Mouse (Mus musculus): ENCODE data around the gene Ap1g2. TPM values are rescaled to one million over a fixed set of nuclear protein-coding genes. Genes with fewer than 3 reads are reported as not detected.

Gene Ap1g2
- 10 to 100 TPM; 24.5 to 29.3 (median 26.0) TPM for total RNA-seq (2022)

DNA sequence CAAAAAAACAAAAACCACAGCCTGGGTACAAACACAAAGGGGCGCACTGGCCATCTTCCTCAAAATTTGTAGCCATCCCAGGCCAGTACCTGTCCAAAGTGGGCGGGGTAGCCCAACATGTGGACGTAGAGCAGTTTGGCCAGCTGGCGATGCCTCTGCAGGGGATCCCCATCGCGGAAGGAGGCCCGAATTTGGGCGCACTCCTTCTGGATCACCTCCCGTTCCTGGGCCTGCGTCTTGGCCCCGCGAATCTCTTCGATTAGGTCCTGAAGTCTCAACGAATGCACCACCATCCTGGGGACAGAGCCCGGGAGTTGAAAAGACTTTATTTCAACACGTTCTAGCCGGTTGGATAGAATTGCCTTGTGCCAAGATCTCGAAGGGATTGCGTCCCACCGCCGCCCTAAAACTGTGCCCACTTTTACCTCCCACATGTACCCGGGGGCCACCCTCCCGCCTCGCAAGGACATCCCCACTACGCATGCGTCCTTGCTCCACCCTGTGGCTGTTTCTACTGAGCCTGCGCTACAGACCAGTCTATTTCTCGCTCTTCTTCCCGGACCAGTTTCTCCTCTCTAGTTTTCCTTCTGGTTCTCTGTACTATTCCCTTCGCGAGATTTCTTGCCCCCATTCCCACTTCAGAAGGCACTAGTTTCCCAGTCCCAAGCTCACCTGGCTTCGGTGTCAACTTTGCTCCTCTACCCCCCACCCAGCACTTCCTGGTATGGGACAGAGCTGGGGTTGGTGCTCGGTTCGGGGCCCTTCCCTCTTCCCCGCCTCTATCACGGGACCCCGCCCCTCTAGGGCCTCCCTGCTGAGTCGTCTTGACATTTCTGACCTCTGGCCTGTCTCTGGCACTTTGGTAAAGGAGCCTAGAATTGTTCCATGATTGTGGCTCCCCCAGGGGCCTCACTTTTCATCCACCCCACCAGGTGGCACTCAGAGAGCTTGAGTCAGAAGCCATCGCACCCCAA is at the start of gene Ap1g2:
Gene Ap1g2 (minus strand): TSS at position 758 of the 974 bp plus-strand sequence.
- DNase-seq: peak; percentile 86

DNA sequence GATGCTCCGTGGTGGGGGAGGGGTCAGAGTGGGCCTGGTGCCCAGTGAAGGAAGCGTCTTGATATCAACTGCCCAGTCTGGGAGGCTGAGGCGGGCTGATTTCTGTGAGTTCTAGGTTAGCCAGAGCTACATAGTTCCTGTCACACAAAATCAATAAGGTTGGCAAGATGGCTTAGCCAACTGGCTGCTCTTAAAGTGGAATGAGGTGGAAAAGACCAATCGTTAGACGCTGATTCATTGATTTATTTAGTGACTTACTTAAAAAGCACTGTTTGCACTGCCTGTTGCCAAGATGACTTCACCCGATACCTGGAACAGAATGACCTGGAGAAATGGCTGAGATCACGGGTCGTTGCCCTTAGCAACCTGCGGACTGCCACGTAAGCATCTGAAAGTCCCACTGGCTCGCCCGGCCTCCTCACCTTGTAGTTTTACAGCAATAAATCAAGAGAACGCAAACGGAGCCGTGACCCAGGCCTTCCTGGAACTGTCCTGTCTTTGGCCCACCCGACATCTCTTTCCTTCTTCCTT is 46.6 kb upstream of the Ap1g2 start:
- DNase-seq: no peak

DNA sequence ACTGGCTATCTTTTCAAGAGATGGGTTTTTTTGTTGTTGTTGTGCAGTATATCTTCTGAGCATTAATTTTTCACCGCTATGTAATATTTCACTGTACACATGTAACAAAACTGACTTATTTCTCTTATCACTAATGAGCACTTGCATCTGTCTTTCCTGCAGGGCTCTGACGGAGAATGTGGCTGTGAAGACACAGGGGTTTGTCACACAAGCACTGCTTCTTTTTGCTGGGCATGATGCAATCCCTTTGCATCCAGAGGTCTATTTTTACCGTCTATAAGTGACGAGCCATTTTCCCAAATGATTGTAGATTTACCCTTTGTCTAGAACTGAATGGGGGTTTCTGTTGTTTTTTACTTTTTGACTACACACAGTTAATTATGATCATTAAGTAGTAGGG is 45.8 kb upstream of the Ap1g2 start:
- DNase-seq: no peak

DNA sequence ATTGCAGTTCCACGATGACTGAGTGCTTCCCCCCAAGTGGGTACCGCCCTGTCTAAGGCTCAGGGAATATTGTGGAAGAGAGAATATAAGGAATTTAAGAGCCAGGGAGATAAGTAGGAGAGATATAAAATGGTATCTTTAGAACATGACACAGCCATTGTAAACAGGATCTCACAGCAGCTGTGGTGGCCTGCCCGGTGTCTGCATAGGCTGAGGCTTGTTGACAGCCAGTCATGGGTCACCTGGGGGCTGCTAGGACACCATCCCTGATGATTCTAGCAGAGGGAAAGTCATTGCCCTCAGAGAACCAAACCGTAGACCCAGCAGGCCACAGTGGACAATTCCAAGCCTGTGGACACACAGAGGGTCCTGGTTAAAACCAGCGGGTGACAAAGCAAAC is 44.6 kb upstream of the Ap1g2 start:
- no peak for DNase-seq

DNA sequence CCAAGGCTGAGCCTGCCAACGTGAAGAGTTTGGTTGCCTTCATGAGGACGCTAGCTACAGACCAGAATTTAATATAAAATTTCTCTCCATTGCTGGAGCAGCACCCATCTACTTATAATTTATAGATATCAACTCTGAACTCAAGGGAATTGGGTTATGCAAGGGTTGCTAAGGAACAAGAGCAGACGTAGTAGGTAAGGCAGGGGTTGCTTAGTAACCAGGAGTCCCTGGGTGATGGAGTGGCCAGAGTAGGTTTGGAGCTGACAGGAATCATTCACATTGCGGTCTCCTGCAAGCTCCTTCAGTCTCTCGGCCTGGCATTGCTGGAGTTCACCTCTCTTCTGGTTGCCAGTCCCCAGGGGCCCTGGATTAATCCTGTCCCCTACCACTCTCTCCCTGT is 42.6 kb upstream of the Ap1g2 start:
- DNase-seq: no peak

DNA sequence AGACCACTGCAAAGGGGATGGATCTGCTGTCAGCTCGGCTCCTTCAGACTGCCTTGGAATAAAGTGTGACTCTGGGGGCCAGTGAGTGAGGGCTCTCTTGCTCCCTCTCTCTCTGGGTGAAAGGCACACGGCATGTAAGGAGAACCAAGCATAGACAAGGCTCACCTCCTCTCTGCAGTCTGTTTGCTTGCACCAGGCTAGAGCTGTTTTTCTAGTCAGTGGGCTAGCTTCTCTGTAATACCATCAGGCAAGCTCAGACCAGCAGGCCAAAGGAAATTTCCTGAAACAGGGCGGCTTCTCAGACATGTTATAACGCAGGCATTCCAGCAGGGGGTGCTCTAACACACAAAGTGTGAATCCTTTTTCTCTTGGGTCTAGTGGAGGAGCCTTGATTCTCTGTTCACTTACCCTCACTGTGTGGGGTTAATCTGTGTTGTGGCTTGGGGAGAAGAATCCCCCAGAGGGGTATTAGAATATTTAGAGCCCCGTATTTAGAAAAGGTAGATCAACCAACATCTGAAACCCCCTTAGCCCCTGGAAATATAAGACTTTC is 42.0 kb upstream of the Ap1g2 start:
- DNase-seq: peak; percentile 37

DNA sequence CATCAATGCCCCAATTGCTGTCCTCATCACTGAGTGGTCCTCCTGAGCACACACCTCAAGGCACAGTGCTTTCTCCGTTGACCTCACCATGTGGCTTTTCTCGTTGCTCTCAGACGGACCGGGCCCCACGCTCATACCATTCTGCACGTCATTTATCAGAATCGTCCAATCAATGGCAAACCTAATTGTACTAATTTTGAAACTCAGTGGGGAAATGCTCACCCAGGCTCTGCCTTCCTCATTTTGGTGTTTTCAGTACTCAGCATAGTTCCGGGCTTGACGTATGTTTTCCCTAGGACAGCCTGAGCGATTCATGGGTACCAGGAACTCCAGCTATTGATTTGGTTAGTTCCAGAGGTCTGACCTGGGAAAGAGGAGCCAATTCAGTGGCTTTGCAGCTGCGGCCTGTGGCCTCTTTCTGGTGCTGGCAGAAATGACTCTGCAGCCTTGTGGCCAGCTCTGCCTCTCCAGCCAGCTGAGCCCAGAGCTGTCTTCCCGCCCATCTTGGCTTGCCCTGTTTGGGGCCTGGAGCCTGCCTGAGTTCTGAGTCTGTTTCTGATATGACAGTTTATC is 40.5 kb upstream of the Ap1g2 start:
- no peak for DNase-seq

DNA sequence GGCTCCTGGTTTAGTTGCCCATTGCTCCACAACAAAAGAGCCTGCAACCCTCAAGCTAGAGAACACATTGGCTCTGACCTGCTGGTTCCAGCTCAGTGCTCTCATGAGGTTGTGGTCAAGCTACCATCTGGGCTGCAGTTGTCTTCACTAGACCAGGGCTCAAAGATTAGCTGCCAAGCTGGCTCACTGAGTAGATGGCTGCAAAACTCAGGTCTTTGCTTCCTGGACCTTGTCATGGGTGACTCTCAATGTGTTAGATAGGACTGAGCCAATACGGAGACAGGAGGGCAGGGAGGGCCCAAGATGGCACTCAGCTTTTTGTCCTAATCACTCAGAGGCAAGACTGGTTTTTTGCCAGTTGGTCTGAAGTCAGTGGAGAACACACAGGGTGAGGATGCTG is 39.9 kb upstream of the Ap1g2 start:
- no peak for DNase-seq

DNA sequence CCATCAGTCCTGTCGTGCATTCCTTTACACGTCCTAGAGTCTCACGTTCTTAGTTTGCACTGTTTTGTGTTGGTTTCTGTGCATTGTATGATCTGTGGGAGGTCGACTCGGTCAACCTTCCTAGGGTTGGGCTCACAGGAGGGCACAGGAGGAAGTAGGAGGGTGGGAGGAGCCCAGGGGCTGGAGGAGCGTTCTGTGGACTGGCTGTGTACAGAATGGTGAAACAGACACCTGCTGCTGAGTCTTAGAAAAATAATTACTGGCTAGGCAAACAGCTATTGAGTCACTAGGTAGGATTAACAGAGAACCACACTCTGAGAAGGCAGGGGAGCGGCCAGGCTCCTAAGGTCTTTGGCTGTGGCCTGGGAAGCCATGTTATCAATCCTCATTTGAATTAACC is 32.9 kb upstream of the Ap1g2 start:
- DNase-seq: no peak

DNA sequence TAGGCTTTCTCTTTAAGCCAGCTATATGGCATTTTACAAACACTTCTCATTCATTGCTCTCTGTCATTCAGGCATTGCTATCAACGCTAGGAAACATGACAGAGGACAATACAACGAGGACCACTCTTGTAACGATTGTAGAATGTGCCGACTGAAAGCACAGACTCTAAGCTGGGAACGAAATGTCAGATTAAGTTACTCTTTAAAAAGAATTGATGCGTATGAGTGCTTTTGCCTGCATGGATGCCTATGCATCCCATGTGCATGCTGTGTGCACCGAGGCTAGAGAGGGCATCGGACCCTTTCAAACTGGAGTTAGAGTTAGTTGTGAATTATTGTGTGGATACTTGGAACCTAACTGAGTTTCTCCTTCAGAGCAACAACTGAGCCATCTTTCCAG is 29.3 kb upstream of the Ap1g2 start:
- no peak for DNase-seq

DNA sequence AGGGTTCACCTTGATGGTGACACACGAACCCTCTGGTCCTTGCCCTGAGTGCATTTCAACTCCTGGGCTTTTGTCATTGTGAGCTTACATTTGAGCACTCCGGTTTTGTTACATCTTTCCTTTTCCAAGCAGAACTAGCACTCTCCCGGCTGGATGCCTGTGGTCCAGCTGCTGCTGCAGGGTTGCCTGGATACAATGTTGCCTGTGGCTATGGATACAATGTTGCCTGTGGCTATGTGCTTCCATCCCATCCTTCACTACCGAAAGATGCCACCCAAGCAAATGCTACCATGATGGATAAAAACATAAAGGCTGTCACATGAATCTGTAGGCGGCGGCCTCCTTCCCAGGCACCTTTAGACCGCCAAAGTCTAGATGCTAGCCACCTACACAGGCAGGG is 20.1 kb upstream of the Ap1g2 start:
- DNase-seq: no peak

DNA sequence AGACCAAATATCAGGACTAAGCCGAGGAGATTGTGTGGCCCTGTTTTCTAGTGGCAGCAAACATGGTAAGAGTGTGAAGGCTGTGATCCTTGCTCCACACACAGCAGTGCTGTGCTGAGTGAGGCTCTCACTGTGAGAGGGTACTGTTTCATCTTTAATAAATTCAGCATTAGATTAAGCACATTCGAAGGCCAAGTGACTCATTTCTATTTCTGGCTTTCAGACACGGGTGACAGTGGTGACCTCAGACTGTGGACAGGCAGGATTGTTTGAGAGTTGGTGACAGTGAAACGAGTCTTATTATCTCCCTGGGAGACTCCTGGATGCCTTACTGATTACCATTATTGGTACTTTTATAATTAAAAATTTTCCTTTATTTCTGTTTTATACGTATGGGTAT is 19.3 kb upstream of the Ap1g2 start:
- no peak for DNase-seq

DNA sequence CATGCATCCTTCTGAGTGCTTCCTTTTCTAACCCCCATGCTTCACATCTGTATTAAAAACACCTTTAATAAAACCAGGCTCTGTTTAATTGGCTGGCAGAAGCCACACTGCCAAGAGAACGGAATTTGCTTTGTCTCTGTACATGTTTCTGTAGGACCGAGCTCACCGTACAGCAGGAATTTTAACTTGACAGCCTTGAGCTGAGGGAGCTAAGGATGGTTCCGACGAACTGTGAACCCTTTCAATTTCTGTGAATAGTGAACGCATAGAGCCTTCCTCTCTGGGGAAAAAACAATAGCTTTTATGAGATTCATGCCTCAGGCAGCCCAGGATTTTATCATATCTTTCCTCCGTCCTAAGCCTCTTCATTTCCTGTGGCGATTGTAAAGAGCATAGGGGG is 16.0 kb upstream of the Ap1g2 start:
- no peak for DNase-seq

DNA sequence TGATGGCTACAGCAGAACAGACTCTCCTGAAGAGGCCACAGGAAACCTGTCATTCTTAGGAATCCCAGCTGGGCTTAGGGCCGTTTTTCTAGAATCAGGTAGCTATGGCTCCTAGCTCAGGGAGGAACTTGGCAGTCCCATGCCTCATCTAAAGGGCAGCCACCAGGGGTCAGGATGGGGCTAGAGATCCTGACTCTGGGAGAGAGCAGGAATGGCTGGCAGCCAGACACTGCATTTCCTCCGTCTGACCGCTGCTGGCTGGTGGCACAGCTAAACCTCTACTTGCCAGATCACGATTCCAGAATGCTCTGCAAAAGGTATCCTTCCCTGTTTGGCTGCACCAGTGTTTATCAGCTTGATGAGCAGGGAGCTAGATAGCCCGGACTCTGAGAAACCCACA is 15.6 kb upstream of the Ap1g2 start:
- peak; percentile 72 for DNase-seq

DNA sequence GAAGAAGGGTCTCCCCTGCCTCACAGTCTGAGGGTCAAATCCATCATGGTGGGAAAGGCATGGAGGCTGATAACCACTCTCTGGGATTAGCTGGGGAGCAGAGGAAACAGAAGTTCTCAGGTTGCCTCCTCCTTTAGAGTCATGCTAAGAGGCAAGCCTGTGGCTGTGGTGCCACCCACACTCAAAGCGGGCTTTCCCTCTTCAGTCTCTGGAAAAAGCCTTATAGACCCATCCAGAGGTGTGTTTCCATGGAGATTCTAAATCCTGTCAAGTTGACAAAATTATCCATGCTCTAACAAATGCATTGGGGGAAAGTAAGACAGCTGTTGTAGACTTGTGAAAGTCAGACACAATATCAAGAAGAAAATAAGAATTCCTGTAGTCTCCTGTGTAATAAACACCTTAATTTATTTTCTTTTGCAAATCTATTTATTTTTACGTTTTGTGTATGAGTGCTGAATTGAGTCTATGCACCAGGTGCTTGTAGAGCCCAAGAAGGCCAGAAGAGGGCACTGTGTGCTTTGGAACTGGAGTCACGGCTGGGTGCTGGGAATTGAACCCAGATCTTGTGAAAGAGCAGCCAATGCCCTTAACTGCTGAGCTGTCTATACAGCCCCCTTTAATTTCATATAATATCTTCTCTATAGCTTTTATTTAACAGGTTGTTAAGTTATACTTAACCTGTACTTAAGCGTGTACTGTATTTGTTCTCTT is 13.2 kb upstream of the Ap1g2 start:
- DNase-seq: no peak

DNA sequence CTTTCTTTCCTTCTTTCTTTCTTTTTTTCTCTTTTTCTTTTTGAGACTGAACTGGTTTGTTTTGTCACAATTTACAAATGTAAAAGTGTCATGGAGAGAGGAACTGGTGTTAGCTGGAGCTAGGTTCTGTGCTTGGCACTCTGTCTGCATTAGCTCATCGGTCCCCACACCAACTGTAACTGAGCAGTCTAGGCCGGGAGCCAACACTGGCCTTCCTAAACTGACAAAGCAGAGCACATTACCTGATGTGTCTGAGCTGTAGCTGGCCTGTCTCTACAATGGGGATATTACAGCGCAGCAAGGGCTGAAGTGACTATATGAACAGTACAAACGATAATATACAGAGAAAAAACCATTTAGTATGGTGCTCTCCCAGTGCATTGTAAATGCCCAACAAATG is 12.5 kb upstream of the Ap1g2 start:
- DNase-seq: no peak

DNA sequence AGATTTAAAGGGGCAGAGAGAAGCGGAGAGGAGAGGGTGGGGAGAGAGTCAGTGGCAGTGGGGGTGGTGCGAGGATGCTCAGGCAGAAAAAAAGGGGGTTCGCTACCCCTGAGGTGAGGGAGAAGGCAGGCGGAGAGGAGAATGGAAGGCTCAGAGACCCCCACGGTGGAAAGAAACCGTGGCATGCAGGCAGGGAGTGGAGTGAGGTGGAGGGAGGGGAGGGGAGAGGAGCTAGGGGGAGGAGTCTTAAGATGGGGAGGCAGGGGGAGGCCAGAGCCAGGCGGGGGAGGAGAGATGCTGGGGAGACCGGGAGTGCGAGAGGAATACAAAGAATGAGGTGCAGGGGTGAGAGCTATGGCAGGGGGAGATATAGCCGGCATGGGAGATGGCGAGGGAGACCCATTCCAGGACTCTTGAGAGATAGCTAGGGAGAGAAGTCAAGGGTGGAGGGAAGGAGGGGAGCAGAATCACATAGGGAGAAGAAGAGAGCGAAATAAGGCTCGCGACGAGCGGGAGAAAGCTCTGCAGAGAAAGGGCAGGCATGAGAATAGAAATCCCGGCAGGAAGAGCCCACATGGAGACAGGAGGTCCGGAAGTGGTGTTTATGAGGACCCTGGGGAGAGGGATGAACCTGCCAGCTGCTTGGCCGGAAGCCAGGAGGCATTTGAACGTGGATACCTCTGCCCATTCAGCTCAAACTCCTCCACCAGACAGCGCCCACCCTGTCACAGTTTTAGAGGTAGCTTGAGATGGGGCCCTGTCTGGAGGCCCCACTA is 10.2 kb upstream of the Ap1g2 start, which contains the start of gene Jph4:
Gene Jph4 (minus strand): TSS at position 511 of the 776 bp plus-strand sequence.
- no peak for DNase-seq

DNA sequence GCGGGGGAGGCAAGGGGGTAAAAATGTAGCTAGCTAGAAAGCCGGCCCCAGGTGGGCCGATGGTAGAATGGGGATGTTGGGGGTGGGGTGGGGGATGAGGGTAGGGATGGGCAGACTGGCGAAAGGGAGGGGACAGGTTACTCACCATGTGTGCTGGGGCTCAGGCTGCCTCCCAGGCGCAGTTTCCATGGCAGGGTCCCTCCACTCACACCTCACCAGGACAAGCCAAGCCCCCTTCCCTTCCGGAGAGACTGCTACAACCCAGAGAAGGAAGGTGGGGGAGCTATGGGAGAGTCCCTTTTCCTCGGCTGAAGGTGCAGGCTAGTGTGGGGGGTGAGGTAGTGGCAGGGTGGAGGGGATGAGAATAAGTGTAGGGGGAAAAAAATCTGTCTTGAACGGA is 9.5 kb upstream of the Ap1g2 start:
- no peak for DNase-seq

DNA sequence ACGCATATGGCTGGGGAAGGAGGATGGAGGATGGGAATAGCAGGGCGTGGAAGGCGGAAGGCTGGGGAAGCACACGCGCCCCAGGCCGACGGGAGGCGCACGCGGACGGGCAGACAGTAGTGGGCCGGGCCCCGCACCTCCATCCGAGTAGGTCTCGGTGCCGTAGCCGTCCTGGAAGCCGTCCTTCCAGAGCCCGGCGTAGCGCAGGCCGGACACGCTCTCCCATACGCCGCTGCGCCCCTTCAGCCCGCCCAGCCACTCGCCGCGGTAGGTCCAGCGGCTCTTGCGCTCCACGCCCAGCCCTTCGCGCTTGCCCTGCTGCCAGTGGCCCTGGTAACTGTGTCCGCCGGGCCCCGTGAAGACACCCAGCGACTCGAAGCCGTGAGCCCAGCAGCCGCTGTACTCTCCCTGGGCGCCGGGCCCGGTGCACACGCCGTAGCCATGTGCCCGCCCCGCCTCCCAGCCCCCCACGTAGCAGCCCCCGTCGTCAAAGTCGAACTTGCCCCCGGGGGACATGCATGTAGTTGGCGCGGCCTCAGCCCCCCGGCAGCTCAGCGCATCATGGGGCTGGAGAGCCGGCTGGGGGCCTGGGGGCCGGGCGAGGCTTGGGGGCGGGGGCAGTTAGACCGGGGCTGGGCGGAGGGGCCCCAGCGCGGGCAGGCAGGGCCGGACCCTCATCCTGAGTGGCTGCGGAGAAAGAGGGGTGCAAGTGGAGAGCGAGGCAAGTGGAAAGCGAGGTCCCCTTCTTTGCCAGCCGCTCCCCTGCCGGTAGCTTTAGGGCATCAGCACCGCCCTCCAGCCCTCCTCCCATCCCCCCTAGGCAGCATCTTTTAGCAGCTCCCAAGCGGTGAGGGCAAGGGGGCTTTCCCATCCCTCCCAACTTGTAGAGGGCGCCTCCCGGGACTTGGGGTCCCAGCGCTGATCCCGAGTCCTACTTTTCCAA is 8.6 kb upstream of the Ap1g2 start:
- DNase-seq: no peak

DNA sequence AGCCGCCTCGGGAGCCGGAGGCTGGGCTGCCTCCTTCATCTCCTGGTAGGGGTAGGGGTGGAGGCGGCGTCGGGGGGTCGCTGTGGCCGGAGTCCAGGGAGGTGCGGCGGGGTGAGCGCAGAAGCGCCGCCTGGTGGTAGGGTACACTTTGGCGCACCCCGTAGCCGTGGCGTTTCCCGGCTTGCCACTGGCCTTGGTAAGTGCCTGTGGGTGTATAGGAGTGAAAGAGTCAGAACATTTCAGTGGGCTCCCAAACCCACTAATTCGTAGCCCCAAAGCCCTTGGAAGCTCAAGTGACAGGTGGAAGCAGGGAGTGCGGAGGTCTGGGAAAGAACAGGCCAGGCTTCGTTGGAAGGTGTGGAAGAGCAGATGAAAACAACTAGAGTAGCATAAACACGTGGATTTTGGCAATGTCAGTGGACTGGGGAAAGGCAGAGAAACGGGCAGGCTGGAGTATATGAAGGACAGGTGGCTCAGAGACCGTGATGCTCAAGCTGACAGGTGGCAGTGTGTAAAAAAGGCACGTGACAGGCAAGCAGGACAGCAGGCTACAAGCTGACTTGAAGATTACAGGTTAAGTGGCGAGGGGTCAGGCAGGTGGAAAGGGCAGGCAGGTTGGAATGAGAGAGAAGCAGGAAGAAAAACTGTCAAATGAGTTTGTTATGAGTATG is 7.7 kb upstream of the Ap1g2 start:
- no peak for DNase-seq

All from adrenal gland, adult 8-10 months (tissue).